Mouse (Mus musculus) C2C12 (cell line): ENCODE measurements around the gene Rilp.

Experiments used
- CTCF ChIP-seq: IDR thresholded peaks from one replicate; pipeline ENCODE4 v1.5.1; 2011; ENCODE audit not compliant: control insufficient read depth, insufficient read depth, insufficient read length
- MYOD1 ChIP-seq: IDR thresholded peaks from one replicate; pipeline ENCODE4 v1.6.1; 2011; ENCODE audit warnings: low read depth; ENCODE audit not compliant: control insufficient read depth, insufficient read length
- MYOG ChIP-seq: IDR thresholded peaks from one replicate; pipeline ENCODE4 v1.6.1; 2011; ENCODE audit not compliant: control insufficient read depth, insufficient read length; ENCODE audit errors: extremely low read depth
- USF1 ChIP-seq: IDR thresholded peaks from one replicate; pipeline ENCODE4 v1.6.1; 2011; ENCODE audit warnings: low read depth, mild to moderate bottlenecking, control low read depth, moderate library complexity

GRCm38 (mm10) chr11:75532340-75533277 is 22.7 kb downstream of the Rilp start:
- TF ChIP-seq USF1: no peak
- no peak for TF ChIP-seq CTCF
- TF ChIP-seq MYOG: no peak
- no peak for TF ChIP-seq MYOD1
